Mouse (Mus musculus): ENCODE measurements around the gene Hoxa5. TPM values are rescaled to one million over a fixed set of nuclear protein-coding genes. Genes with fewer than 3 reads are reported as not detected.
A peak's percentile ranks its signal among the peaks of the same experiment; 100 is the strongest.

The Hoxa5 gene
- total RNA-seq, 2 experiments from 2014 or later = 28.0 to 28.2 TPM

DNA sequence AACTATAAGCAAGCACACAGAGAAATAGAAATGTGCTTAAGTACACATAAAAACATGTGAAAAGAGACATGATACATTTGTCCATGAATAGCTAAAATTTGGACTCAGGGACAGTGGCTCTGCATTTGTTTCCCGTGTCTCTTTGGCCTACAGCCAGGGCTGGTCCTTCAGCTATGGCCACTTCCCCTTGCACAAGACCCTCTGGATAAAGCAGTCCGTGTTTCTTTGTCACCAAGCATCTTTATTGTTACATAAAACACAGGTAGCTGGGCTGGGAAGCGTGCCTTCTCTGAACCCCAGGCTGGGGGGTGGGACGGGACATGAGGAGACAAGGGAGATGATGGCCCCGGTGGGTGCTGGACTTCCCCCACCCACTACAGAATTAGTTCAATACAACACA is 9.9 kb upstream of the Hoxa5 start:
- no peak for DNase-seq

DNA sequence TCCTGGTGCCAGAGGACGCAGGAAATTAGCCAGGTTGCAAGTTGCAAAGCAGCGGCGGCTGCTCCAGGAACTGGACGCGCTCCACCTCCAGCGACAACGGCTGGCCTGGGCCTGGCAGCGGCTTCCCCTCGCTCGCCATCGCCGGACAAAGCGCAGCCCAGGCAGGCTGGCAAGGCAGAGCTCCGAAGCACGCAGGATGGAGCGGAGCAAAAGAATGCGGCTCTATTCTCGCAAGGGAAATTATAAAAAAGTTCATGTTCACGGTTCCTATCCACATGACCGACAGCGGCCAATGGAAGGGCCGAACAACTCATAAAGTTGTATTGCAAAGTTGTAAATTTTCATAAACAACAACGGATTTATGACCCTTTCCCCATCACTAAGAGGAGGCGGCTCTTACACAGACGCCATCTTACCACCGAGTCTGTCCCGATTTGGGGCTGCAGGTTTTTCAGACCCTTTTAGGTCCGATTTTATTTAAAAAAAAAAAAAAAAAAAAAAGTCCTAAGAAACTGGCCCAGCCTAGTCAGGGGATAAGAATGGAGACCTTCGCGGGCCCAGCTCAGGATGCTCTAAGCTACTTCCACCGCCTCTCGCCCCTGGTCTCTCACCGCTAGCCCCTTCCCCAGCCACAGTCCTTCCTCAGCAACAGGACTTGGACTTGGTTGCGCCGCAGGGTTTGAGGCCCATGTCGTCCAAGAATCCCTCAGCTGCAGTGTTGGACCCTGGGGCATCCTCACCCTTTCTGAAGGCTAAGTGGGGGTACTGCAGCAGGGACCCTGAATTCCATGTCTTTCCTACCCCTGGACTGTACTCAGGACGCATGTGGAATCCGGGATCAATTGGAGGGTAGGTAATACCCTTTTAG is 9.0 kb upstream of the Hoxa5 start, which contains the start of the genes Hoxa3 and Gm28308:
Gene Hoxa3, minus strand, starts transcription at position 218 of the 868 bp plus-strand sequence.
Gene Gm28308, minus strand, starts transcription at position 221 of the 868 bp plus-strand sequence.
- peak; percentile 85 for DNase-seq

DNA sequence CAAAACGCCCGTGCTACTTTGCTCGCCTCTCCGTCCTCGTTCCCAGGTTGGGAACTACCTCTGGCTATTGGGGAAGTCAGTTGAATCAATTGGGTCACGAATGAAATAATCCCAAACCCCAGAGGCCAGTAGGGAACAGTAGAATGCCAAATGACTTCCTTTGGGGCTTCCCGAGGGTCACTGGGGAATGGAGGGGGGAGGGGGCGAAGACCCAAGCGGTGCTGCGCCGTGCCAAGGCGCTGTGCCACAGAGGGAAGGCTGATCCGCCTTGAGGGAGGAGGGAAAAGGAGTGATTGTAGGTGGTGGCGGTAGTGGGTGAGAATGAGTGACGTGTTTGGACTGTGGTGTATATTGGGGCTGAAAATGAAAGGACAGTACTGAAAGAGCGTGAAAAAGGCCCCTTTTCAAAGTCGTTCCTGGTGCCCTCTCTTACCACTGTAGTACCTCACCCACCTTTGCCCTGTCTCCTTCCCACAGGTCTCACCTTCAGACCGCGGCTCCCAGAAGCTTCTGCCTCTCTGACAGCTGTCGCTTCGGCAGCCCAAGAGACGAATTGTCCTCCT is 8.2 kb upstream of the Hoxa5 start:
- DNase-seq = peak; percentile 82

DNA sequence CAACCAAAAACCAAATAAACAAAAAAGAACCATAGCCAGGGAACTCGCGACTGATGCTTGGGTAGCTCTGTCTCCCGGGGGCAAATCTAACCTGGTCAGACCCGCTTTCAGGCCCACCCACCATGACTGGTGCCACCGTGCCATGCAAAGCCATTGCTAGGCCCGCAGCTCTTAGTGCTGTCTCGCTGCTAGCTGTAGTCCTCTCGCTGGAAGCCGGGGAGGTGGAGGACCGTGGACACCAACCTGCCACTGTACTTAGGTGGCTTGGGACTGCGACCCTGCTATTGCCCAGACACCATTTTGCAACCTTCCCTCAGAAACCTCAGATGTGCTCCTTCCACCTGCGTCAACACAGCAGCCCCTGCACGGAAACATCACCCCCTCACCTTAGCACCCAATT is 7.6 kb upstream of the Hoxa5 start:
- peak; percentile 36 for DNase-seq

DNA sequence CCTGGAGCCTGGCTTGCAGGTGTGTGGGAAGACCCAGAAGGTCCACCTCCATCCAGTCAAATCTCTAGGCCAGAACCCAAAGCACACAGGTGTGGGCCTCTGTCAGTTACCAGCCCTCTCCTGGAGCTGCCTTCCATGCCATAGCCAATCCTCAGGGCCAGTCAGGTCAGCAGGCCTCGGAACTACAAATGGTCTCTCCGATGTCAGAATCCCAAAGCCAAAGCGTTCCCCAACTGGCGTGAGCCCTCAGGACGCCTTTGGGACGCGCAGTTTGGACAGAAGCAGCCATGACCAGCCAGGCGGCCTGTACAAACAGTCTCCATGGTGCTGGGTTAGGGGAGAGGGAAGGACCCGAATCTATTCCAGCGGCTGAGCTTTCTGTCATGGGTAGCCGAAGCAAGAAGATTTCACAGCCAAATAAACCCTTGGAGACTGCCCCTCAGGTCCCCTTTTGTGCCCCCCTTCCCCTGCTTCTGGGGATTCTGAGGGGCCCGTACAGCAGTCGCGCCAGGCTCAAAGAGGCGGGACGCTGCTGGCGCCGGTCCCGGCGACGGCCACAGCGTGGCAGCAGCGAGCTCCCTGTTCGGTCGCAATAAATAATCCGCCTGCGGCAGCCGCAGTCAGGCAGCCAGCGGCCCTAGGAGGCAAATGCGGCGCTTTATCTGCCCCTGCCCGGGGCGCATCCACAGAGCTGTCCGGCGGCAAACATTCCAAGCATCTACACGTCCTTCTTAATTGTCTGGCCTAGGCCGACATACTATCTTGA is 7.0 kb upstream of the Hoxa5 start:
- DNase-seq = peak; percentile 92

DNA sequence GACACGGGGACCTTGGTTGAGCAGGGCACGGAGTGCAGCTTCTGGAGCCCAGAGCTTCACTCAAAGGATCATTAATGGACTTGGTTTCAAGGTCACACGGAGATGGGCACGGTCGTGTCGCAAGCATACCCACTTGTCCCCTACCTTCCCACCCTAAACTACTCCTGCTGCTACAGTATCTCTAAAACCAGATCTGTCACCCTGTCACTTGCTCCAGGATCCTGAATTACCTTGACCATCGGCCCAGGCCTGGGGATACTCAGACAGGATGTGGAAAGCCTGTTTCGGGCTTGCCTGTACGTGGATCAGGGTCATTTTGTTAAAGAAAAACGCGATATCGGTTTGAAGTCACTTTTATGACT is 5.3 kb upstream of the Hoxa5 start:
- peak; percentile 38 for DNase-seq

DNA sequence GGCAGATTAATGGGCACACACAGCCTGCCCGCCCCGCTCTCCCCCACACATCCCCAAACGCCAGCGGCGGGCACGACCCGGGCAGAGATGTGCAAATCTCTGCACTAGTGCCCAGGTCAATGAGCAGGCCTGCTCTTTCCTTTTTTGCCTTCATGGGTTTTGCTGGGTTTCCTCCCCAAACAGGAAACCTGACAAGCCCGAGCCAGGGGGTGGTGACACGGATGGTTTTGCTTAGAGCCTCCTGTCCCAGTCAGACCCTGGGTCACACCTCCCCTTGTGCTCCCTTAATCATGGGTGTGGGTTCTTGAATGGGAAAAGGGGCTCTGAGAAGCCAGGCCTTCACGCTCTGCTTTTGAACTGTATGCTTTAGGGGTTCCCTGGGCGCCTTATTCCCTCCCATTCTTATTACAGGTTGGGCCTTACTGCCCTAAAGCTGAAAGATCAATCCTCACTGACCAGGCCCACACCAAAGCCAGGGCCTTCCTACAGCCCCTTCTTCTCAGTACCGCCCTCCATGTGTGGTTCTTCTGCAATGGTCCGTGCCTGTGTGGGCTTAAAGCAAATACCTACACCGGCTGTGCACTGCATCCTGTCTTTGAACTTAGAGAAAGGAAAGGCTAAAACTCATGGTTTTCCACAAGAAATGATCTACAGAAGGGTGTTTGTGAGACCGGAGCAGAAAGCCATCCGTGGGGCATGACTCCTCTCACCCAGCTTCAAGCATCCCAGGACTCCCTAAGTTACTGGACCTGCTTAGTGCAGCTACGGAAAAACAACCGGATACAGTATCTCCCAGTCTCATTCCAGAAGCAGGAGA is 4.7 kb upstream of the Hoxa5 start:
- no peak for DNase-seq

DNA sequence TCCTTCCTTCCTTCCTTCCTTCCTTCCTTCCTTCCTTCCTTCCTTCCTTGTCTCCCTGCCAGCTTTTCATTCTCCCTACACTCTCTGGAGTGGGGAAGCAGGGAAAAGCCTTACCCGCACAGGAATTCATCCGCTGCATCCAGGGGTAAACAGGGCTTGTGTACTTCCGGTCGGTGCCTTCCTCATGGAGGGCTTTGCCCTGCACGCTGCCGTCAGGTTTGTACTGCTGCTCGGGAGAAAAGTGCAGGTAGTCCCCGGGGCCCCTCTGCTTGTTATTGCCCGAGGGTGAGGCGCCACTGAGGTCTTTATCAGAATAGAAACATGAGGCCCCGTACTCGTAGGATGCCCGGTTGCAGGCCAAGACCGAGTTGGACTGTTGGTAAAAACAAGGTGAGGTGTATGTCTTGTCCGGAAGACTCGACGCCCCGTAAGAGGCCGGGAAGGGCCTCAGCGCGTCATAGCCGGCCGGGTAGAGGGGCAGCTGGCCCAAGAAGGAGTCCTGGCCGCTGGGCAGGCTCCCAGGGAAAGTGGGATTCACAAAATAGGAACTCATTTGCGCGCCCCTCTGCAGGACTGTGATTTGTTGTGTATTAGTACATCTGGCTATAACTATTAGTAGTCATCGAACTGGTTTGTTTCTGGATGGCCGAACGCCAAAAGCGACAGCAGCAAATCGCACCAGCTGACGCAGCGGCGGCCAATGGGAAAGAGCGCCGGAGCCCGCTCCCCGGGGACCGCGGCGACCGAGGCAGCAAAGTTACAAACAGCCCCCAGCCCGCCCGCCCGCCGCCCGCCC is 3.9 kb upstream of the Hoxa5 start, which contains the start of gene Hoxa6:
Gene Hoxa6, minus strand, starts transcription at position 651 of the 796 bp plus-strand sequence.
- DNase-seq = peak; percentile 86

DNA sequence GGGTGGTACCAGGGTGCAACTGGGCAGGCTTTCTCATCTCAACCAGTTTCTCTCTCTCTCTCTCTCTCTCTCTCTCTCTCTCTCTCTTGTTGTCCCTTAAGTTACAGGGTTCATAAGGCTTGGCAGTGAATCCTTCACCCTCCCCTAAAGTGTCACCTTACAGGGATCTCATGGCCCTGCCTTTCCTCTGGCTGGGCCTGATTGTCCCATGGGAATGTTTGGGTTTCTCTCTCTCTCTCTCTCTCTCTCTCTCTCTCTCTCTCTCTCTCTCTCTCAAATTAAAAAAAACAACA is 3.2 kb upstream of the Hoxa5 start:
- no peak for DNase-seq

DNA sequence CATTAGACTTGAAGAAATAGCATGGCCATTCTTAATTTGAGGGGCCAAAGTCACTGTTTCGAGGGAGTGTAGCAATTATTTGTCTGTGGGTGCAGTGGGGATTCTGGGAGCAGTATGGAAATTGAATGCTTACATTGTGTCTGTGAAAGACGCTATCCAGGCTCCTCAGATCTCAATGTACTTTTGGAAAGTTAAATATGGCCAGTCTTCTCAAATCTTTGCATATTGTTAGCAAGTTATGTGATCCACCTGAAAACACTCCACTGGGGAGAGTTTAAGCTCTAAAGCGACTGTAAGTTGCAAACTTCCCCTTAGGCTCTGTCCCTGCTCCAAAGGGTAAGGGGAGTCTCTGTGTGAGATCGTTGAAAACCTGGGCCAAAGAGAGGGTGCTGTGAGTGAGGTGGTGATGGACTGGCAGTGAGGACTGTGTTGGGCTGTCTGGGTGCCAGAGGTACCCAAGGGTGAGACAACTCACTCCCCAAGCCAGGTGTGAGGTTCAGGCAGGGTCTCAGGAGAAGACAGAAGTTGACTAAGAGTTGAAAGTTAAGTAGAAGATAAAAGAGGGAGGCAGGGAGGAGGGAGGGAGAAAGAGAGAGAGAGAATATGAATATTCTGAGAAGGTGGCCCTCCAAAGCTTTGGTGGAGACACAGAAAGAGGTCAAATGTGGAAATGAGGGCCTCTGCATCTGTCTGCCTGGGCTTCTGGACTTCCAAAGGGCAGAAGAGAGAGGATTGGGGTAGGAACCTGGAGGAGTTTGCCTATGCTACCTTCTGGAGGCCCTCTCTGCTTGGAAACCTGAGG is 2.7 kb upstream of the Hoxa5 start:
- no peak for DNase-seq

DNA sequence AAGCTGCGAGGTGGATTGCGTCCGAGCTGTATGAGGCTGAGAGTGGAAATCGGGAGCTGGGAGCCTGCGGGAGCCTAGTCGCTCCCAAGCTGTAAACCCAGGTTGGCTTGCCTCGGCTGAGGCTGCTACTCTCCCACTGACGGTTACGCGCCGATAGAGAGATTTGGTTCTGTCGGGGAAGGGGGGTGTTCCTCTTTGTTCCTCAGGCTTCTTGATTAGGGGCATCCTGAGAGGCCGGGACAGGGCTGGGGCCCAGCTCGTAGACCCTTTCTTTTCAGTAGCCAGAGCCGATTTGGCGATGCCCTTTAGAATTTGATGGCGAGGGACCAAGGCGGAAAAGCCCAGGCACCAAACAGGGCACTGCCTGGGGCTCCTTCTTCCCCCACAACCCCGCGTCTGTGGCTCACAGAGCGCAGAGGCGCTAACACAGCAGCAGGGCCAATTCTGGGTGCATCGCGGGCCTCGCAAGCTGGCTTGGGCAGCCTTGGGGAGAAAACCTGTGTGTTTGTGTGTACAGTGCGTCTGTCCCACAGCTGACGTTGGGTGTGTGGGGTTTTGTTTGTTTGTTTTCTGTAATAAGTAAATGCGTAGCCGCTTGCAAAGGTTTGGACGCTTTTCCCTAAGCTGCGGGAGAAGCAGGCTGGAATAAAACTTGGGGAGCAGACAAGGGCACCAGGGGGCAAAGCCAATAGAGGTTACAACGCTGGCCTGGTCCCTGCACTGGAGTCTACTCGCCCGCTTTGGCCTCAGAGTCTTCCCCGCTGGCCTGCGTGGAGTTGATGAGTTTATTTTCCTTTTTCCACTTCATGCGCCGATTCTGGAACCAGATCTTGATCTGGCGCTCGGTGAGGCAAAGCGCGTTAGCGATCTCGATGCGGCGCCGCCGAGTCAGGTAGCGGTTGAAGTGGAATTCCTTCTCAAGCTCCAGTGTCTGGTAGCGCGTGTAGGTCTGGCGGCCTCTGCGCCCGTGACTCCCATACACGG is 1.5 kb upstream of the Hoxa5 start:
- peak; percentile 33 for DNase-seq

DNA sequence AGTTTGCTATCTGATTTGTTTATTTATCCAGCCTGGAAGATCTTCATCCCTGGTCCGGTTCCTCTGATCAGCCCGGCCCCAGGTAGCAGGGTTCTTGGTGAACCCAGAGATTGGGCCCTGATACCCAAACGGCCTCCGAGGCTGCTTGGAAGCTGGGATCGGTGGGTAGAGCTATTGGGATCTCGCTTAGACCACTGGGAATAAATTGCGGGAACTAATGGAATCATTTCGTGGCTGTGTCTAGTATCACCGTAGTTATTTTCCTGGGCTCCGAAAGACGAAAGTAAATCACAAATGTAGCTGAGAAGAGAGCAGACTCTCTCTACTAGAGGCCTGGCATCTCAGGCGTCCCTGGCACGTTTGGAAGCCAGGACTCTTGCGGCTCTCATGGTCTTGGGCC is 834 bp upstream of the Hoxa5 start:
- DNase-seq = peak; percentile 39

DNA sequence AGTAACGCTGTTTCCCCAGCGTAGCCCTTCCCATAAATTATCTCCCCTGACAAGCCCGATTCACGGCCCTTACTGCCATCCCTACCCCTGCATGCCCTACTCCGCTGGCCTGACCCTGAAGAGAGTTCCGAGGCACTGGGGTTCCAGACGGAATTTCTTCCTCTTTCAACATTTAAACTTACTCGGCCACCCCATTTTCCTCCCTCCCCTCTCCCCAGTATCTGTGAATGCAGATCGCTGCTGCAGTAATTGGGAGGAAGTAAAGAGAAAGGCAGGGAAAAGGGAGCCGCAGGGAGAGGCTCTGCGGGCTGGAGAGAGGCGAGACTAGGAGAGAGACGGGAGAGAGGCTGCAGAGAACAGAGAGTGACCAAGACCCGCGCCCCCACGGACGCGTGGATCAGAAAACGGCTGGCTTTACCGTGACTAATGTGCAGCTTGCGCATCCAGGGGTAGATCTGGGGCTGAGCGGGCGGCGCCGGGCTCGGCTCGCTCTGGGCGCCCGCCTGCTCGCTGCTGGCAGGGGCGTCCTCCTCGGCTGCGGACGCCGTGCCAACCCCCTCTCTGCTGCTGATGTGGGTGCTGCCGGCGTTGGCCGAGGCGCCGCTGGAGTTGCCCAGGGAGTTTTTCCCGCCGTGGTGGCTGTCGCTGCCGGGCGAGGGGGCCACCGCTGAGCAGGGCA is 877 bp downstream of the Hoxa5 start:
- peak; percentile 60 for DNase-seq

DNA sequence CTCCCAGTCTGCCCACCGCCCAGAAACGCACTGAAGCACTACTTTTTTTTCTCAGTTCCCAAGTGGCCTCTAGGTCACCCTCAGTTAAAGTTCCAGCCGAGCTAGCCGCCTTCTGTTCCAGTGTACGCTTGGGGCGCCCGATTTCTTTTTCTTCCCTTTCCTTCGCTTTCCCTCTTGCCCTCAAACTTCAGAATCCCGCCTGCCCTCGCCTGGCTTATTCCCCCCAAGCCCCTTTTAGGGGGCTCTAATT is 1.3 kb downstream of the Hoxa5 start:
- peak; percentile 47 for DNase-seq

DNA sequence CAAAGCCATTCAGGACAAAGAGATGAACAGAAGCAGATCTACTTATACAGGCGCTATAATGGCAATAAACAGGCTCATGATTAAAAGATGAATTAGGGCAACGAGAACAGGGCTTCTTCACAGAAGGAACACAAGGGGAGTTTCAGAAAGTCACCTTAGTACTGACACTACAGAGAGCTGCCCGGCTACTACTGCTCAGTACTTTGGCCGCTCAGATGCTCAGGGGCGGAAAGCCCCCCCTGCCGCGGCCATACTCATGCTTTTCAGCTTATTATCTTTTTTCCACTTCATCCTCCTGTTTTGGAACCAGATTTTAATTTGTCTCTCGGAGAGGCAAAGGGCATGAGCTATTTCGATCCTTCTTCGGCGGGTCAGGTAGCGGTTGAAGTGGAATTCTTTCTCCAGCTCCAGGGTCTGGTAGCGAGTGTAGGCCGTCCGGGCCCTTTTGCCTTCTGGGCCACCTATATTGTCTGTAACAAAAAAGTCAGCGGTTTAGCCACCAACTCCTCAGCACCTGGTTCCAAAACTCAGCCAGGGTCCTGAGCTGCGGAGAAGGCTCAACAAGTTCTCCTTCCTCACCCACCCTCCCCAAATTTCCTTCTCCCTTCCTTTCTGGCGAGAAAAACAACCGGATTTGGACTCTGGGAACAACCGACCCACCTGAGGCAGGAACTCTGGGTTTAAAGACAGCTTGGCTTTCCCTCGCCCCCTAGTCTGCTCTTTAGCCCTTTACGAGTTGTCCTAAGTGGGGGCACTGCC is 1.8 kb downstream of the Hoxa5 start:
- DNase-seq = peak; percentile 32

DNA sequence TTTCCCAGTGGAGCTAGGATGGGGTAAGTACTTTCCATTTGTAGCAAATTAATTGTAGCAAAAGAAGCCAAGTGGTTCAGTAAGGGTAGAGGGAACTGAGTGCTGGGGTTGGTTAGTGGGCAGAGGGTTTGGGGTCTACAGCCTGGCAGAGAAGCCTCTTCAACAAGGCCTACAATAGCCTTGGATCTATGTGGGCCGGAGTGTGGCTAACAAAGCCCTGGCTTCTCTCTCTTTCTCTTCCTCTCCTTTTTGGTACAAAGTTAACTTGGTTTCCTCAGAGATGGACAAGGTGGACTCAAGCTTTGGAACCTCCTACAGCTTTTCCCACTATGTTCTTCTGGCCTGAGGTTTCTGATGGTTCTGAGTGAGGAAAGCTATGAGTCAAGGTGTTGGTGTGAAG is 3.1 kb downstream of the Hoxa5 start:
- no peak for DNase-seq

DNA sequence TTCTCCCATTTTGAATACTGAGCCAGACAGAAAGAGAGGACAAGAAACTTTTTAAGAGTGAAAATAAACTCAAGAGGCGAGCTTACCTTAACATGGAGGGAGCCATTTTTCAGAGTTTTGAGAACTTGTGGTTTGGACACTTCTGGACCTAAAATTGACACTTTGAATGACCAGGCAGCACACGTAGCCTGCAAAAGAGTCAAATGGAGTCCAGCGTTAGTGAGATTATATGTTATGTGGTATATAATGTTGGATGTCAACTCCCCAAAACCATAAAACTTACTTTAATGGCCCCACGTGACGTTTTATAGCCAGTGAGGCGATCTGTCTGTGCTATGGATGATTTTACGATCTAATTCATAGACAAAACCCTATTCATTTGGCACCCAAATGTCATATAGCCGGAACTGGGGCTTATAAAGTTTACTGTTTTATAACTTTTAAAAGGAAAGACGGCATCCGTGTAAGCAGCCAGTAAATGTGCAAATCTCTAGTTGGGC is 3.6 kb downstream of the Hoxa5 start:
- DNase-seq = no peak
